Mouse (Mus musculus): ENCODE results near the gene Ntsr1. TPM values are rescaled to one million over a fixed set of nuclear protein-coding genes. Genes with fewer than 3 reads are reported as not detected.

Gene Ntsr1
- not detected for total RNA-seq (2021)
- long read RNA-seq, experiment 1 = 0 reads
- long read RNA-seq, experiment 2 = 0 reads

DNA sequence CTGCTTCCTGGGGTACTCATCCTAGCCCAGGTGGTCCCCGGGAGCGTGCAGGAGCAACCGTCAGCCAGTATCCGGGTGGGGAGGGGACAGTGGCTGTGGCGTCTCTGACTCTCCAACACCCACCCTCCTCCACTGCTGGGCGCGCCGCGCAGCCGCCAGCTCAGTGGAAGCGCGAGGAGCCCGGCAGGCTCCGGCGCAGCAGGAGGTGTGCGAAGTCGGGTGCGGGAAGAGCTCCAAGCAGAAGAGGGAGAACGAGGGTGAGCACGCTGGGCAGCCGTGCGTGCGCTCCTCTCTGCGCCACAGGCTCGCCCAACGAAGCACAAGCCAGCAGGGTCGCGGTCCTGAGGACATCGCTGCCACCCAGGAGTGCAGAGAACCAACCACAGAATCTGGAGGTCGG is at the start of gene Ntsr1:
Gene Ntsr1, plus strand, starts transcription at position 236 of the 400 bp plus-strand sequence.
- no peak for TF ChIP-seq CTCF (IDR thresholded peaks at IDR 0.05)
- intact Hi-C loops (cut with DNase I) = no loop called here

GRCm38 (mm10) chr2:180450529-180450928 is 49.2 kb upstream of the Ntsr1 start:
- no peak overlapping the region for H3K4me3 ChIP-seq
- TF ChIP-seq CTCF (IDR thresholded peaks at IDR 0.05) = no peak
- no peak for DNase-seq

More for the DNA sequence above, at the start of gene Ntsr1:
- H3K4me3 ChIP-seq = peak within 1 kb of the TSS; percentile 18; the same call in 1 of the 2 replicates
- H3K27ac ChIP-seq = no peak within 1 kb of the TSS
- no peak for DNase-seq

DNA sequence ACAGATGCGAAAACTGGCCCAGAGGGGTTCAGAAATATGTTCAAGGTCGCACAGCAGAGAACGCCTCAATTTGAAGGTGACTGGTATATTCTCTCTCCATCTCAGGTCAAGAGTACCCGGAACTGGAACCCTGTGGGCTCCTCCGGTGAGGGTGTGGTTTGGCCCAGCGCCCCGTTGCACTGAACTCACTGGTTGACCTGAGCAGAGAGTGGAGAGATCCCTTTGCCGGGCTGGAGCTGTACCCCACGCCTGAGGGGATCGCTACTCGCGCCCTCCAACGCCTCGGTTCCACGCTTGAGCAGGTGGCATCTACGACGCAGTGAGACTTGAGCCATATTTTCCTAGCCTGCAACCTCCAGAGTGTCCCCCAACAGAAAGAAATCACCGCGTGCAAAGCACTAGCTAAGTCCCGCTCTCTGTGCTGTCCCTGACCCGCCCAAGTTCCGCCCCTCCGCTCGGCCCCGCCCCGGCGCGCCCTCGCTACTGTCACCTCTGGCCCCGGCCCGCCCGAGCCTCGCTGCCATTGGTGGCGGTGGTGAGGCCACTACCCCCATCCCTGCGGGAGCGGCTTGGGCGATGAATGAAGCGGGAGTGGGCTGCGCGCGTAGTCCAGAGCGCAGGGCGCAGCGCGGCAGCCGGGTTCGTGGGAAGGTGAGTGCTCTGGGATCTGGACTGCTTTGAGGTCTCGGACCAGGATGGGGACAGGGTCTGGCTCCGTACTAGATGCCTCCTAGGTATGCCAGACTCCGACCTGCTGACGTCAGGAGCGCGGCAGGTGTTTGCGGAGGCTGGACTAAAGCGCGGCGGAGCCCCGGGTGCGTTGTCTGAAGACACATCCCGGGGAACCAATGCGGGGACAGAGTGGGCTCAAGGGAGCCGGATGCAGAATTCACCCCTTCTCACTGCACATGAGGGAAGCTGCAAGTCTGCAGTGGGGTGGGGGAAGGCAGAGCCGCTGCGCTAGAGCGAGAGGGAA is 43.8 kb upstream of the Ntsr1 start, which contains the start of gene Slco4a1:
Gene Slco4a1, plus strand, starts transcription at position 523 of the 976 bp plus-strand sequence.
- intact Hi-C loops (cut with DNase I) = no loop called here
- Histone ChIP-seq H3K4me3 (peak within 1 kb of the TSS; percentile 76), H3K27ac (no peak within 1 kb of the TSS)
- peak; percentile 89 for DNase-seq
- no peak for TF ChIP-seq CTCF (IDR thresholded peaks at IDR 0.05)

More at GRCm38 (mm10) chr2:180450529-180450928, 49.2 kb upstream of the Ntsr1 start:
- H3K27ac ChIP-seq = no peak overlapping the region
- intact Hi-C loops (cut with DNase I) = no loop called here

DNA sequence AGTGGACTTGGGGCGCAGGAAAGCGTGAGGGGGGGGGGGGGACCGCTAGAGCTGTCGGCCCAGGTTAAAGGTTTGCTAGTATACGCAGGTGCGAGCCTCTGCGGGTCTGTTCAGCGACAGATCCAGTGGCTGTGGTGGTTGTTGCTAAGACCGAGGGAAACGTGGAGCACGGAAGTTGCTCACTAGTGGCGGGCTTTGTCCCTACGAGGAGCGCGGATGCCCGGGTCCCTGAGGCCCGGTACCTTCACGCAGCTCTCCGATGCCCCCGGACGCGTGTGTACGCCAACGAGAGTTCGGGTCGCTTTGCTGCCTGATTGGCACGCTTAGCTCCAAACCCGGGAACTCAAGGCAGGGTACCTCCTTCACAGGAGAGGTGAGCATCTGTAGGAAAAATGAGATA is 43.1 kb upstream of the Ntsr1 start:
- DNase-seq = no peak
- intact Hi-C loops (cut with DNase I) = no loop called here
- no peak for TF ChIP-seq CTCF (IDR thresholded peaks at IDR 0.05)

DNA sequence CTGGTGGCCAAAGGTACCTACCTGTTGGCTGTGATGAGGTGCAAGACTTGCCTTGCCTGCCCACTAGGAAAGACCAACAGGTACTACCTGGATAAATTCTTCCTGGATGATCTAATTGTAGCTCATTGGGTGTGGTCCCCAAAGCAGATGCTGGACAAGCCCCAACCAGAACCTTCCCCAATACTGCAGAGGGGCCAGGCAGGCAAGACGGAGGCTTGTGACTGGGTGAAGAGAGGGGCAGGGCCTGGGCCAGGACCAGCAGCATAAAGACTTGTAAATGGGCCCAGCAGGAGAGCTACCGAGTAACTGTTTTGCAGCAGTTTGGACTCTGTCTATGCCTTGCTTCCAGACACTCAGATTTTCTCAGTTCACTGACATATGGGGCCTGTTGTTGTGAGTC is 42.1 kb upstream of the Ntsr1 start:
- TF ChIP-seq CTCF (IDR thresholded peaks at IDR 0.05) = no peak
- Histone ChIP-seq H3K27ac (no peak overlapping the region), H3K4me3 (no peak overlapping the region)
- no peak for DNase-seq
- intact Hi-C loops (cut with DNase I) = no loop called here

More for the DNA sequence above, 43.1 kb upstream of the Ntsr1 start:
- Histone ChIP-seq H3K4me3 (peak overlapping the region; percentile 76), H3K27ac (no peak overlapping the region)

DNA sequence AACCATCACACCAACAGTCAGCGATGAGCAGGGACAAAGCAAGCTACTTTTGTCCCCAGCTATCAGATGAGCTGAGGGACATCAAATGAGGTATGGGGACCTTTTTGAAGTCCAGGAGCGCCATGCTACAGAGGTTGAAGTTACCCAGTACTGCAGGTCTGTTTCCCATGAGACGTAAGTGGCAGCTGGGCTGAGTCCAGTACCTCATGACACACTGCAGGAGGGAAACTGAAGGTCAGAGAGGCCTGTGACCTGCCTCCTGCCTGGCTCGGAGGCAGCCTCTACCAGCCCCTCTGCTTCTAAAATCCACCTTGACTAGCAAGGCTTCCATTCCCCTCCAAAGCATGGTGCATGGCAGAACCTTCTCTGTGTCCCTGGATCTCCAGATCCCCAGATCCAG is 40.3 kb upstream of the Ntsr1 start:
- no peak for TF ChIP-seq CTCF (IDR thresholded peaks at IDR 0.05)
- Histone ChIP-seq H3K4me3 (no peak overlapping the region), H3K27ac (no peak overlapping the region)
- intact Hi-C loops (cut with DNase I) = no loop called here
- no peak for DNase-seq

DNA sequence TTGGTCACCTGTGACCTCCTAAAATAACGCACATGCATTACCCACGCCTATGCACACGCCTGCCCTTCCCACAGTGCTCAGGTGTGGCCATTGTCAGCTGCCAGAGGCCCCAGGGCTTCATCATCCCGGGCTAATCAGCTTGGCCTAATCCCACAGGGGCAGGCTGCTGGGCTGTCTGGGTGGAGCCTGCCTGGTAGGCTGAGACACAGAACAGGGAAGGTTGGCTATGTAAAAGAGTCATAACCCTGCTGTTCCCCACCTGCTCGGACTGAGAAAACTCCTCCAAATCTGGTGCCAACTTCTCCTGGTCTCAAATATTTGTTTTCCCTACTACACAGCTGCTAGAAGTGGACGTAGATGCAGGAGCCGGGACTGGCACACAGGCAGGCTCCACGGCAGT is 39.0 kb upstream of the Ntsr1 start:
- H3K4me3 ChIP-seq = no peak overlapping the region
- intact Hi-C loops (cut with DNase I) = no loop called here
- no peak overlapping the region for H3K27ac ChIP-seq
- no peak for DNase-seq
- no peak for TF ChIP-seq CTCF (IDR thresholded peaks at IDR 0.05)

- Histone ChIP-seq H3K4me3 (no peak overlapping the region), H3K27ac (no peak overlapping the region)
- intact Hi-C loops (cut with DNase I) = no loop called here
- TF ChIP-seq CTCF (IDR thresholded peaks at IDR 0.05) = no peak
- no peak for DNase-seq
Observed at GRCm38 (mm10) chr2:180462593-180462992, 37.2 kb upstream of the Ntsr1 start.

- Histone ChIP-seq H3K4me3 (no peak overlapping the region), H3K27ac (no peak overlapping the region)
- DNase-seq = no peak
- TF ChIP-seq CTCF (IDR thresholded peaks at IDR 0.05) = no peak
- intact Hi-C loops (cut with DNase I) = no loop called here
Observed at GRCm38 (mm10) chr2:180466505-180466904, 33.3 kb upstream of the Ntsr1 start.

- intact Hi-C loops (cut with DNase I) = no loop called here
- H3K4me3 ChIP-seq = no peak overlapping the region
- no peak for TF ChIP-seq CTCF (IDR thresholded peaks at IDR 0.05)
- no peak for DNase-seq
- H3K27ac ChIP-seq = no peak overlapping the region
Observed at GRCm38 (mm10) chr2:180468871-180469270, 30.9 kb upstream of the Ntsr1 start.

GRCm38 (mm10) chr2:180469768-180470167 is 30.0 kb upstream of the Ntsr1 start:
- peak; percentile 36 for DNase-seq
- intact Hi-C loops (cut with DNase I) = loop anchor here (5.0 kb wide), 1 partner anchor 93 kb away; no protein-coding TSS in a partner anchor
- Histone ChIP-seq H3K27ac (no peak overlapping the region), H3K4me3 (no peak overlapping the region)
- peak; percentile 8; the same call in 1 of the 2 replicates for TF ChIP-seq CTCF (IDR thresholded peaks at IDR 0.05)

DNA sequence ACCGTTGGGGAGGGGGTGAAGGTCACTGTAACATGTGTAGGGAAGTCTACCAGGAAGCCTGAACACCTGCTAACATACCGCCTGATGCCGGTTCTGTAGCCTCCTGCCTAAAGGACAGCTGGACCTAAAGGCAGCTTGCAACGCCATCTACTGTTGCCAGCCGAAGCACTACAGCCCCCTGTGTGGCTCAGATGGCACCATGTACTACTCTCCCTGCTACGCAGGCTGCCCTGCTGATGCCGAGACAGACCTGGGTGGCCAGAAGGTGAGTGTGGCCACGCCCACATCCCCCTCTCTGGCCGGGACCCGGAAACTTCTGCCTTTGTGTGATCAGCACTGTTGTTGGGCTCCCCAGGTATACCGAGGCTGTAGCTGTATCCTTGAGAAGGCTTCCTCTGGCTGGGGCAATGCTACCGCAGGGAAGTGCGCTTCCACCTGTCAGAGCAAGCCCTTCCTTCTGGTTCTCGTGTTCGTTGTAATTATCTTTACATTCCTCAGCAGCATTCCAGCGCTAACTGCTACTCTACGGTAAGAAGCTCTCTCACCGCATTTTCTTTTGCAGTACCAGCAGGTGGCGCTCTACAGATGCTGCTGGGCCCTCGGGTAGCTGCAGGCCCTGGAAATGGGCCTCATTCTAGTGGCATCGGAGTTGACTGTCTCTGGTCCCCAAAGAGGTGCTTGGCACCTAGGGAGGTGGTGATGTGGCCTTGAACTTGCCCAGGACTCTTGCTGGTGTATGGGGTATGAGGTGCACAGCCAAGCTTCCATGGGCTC is 27.3 kb upstream of the Ntsr1 start:
- TF ChIP-seq CTCF (IDR thresholded peaks at IDR 0.05) = peak; percentile 70
- H3K4me3 ChIP-seq = no peak overlapping the region
- no peak overlapping the region for H3K27ac ChIP-seq
- peak; percentile 50 for DNase-seq
- intact Hi-C loops (cut with DNase I) = loop anchor here (1.0 to 5.0 kb wide), 2 partner anchors 90 to 106 kb away; no protein-coding TSS in a partner anchor
